ENCODE assay signal across 8 mouse cellular contexts in the genomic region with DNA sequence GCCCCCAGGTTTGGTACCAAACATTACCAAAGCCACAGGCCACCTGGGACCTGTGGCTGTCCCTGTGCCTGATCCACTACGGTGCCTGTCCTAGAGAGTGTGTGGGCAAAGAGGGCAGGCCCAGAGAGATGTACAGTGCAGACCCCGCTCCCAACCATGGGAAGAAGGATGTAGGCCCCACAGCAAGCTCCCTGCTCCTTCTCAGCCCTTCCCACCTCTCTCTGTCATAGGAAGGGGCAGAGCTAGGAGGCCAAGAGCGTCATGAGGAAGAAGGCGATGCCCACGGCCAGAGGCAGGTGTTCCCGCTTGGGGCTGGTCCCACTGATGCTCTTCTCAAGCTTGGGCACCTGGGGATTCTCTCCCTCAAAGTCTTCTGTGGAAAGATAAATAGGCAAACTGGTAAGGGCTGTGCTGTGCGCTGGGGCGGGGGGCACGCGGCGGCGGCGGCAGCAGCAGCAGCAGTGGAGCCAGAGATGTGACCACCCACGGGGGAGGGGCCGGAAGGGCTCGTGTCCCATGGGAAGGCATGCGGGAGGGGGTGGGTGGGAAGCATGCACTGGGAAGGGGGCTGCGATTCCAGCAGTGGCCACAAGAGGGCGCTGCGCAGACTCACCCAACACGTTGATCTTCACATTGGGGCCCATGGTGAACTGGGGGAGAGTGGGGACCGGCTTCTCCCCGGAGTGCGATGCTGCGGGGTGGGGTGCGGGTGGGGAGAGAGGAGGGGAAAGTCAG. TPM values are rescaled to one million over a fixed set of nuclear protein-coding genes. Genes with fewer than 3 reads are reported as not detected.
DNase-seq lines count a peak whose midpoint lies in the region; ATAC-seq and TF ChIP-seq lines count a peak whose summit lies in the region.

No protein-coding gene starts in this region.

- peak; percentile 94 for TF ChIP-seq CTCF in layer of hippocampus, adult 2 months (conservative IDR thresholded peaks at IDR 0.05)

- H3K36me3 ChIP-seq in forebrain, embryonic 14.5 days (ENCODE audit: control insufficient read depth, insufficient read depth, low read length), result peaks cover 3% of the 10 kb centered on the region; the same call in 1 of the 2 replicates
- H3K36me3 ChIP-seq in lung, embryonic 16.5 days (ENCODE audit: control insufficient read depth, insufficient read depth, low read length), result no peaks in the 10 kb centered on the region

- H3K27ac ChIP-seq in forebrain, embryonic 14.5 days (ENCODE audit: low read depth, low read length), result no peak overlapping the region
- H3K27ac ChIP-seq in layer of hippocampus, adult 2 months, result peak overlapping the region; percentile 82
- peak overlapping the region; percentile 88 for H3K27ac ChIP-seq in lung, embryonic 16.5 days (ENCODE audit: low read length)

- ATAC-seq in forebrain, embryonic 14.5 days, result peak; percentile 38
- ATAC-seq in lung, embryonic 16.5 days (ENCODE audit: low read depth), result peak; percentile 36
- ATAC-seq in erythroblast, adult 5-6 weeks (replicated peaks; ENCODE audit: low FRiP score, poor library complexity, severe bottlenecking), result no peak

- peaks cover 30% of the 10 kb centered on the region for H3K27me3 ChIP-seq in forebrain, embryonic 14.5 days (replicated peaks; ENCODE audit: control insufficient read depth, insufficient read depth, low read length)
- peaks cover 25% of the 10 kb centered on the region for H3K27me3 ChIP-seq in lung, embryonic 16.5 days (ENCODE audit: control insufficient read depth, insufficient read depth, low read depth, low read length)

- H3K9me3 ChIP-seq in forebrain, embryonic 14.5 days (replicated peaks; ENCODE audit: control insufficient read depth, low read length), result no peaks in the 10 kb centered on the region
- no peaks in the 10 kb centered on the region for H3K9me3 ChIP-seq in lung, embryonic 16.5 days (ENCODE audit: control insufficient read depth, low read length)

- H3K9ac ChIP-seq in forebrain, embryonic 14.5 days (ENCODE audit: low read length), result peak overlapping the region; percentile 49
- peak overlapping the region; percentile 68 for H3K9ac ChIP-seq in lung, embryonic 16.5 days (ENCODE audit: low read length)

- 6% methylated on average over 25 of the region's 26 CpGs for WGBS in forebrain, embryonic 14.5 days
- 4% methylated on average over 26 of the region's 26 CpGs for WGBS in lung, embryonic 16.5 days

- H3K4me3 ChIP-seq in forebrain, embryonic 14.5 days (ENCODE audit: low read depth, low read length), result peak overlapping the region; percentile 26
- H3K4me3 ChIP-seq in layer of hippocampus, adult 2 months, result peak overlapping the region; percentile 37
- peak overlapping the region; percentile 49 for H3K4me3 ChIP-seq in lung, embryonic 16.5 days (ENCODE audit: low read length)

- peaks cover 24% of the 10 kb centered on the region for H3K4me1 ChIP-seq in forebrain, embryonic 14.5 days (ENCODE audit: control insufficient read depth, insufficient read depth, low read length)
- H3K4me1 ChIP-seq in lung, embryonic 16.5 days (replicated peaks; ENCODE audit: control insufficient read depth, insufficient read depth, low read length), result peaks cover 30% of the 10 kb centered on the region

- DNase-seq in NIH3T3 (ENCODE audit: low read depth), result peak; percentile 91
- DNase-seq in c-Kit-positive CD71-positive TER-119-positive erythroid progenitor cells, embryonic 14.5 days (ENCODE audit: low spot score), result peak; percentile 35
- DNase-seq in forebrain, embryonic 14.5 days (ENCODE audit: low spot score), result peak; percentile 83
- peak; percentile 57 for DNase-seq in heart, postnatal 25 days (ENCODE audit: low spot score)
- peak in 1 of 2 experiments; percentile 89 for DNase-seq in layer of hippocampus, adult 2 months (ENCODE audit: low spot score in 2 of 2)
- DNase-seq in retina, adult 2 months (ENCODE audit: low read depth, low spot score), result peak; percentile 44

- peak overlapping the region; percentile 57 for H3K4me2 ChIP-seq in forebrain, embryonic 14.5 days (ENCODE audit: low read length)
- H3K4me2 ChIP-seq in lung, embryonic 16.5 days (ENCODE audit: low read depth, low read length), result peak overlapping the region; percentile 77

- intact Hi-C loops in heart, postnatal 25 days (cut with DNase I), result loop anchor here (1.0 kb wide), 1 partner anchor 170 kb away; no protein-coding TSS in a partner anchor

RNA-seq across cellular contexts. Expression of a gene that starts 7.4 kb away (rescaled TPM):
- 30.1 and 42.0 TPM in 2 replicates for polyA plus RNA-seq in forebrain, embryonic 14.5 days (2014; fragmentation: Nextera tagmentation; extraction: Ambion mirVana)
- total RNA-seq in heart, postnatal 25 days (2021), result under 1 TPM in 1 of 2 experiments, not detected in 1; 0.31 TPM
- 10 to 100 TPM; 65.5 to 76.3 TPM for total RNA-seq in layer of hippocampus, adult 2 months (2021)
- 7.1 and 7.5 TPM in 2 replicates for polyA plus RNA-seq in lung, embryonic 16.5 days (2015; fragmentation: Nextera tagmentation; extraction: Ambion mirVana)
- total RNA-seq in erythroblast, adult 5-6 weeks (2015; ENCODE audit: low replicate concordance), result not detected in 2 replicates
- not detected in 2 replicates for total RNA-seq in erythroblast, adult 5-6 weeks (2017; ENCODE audit: low replicate concordance)

RNA-seq across cellular contexts. Expression of a gene that starts 22.5 kb away (rescaled TPM):
- 12.3 and 14.6 TPM in 2 replicates for polyA plus RNA-seq in forebrain, embryonic 14.5 days (2014; fragmentation: Nextera tagmentation; extraction: Ambion mirVana)
- under 1 TPM; 0.31 to 0.47 TPM for total RNA-seq in heart, postnatal 25 days (2021)
- under 1 TPM; 0.61 to 0.96 TPM for total RNA-seq in layer of hippocampus, adult 2 months (2021)
- polyA plus RNA-seq in lung, embryonic 16.5 days (2015; fragmentation: Nextera tagmentation; extraction: Ambion mirVana), result 19.8 and 24.7 TPM in 2 replicates
- not detected in 2 replicates for total RNA-seq in erythroblast, adult 5-6 weeks (2015; ENCODE audit: low replicate concordance)
- total RNA-seq in erythroblast, adult 5-6 weeks (2017; ENCODE audit: low replicate concordance), result not detected in 2 replicates

RNA-seq across cellular contexts. Expression of a gene that starts 34.4 kb away (rescaled TPM):
- 10.5 and 11.6 TPM in 2 replicates for polyA plus RNA-seq in forebrain, embryonic 14.5 days (2014; fragmentation: Nextera tagmentation; extraction: Ambion mirVana)
- 10 to 100 TPM; 29.4 to 33.5 TPM for total RNA-seq in heart, postnatal 25 days (2021)
- total RNA-seq in layer of hippocampus, adult 2 months (2021), result 1 to 10 TPM; 7.6 to 7.9 TPM
- 97.2 and 104 TPM in 2 replicates for polyA plus RNA-seq in lung, embryonic 16.5 days (2015; fragmentation: Nextera tagmentation; extraction: Ambion mirVana)
- total RNA-seq in erythroblast, adult 5-6 weeks (2015; ENCODE audit: low replicate concordance), result not detected in 2 replicates
- not detected in 2 replicates for total RNA-seq in erythroblast, adult 5-6 weeks (2017; ENCODE audit: low replicate concordance)

RNA-seq across cellular contexts. Expression of a gene that starts 34.4 kb away (rescaled TPM):
- 13.4 and 19.3 TPM in 2 replicates for polyA plus RNA-seq in forebrain, embryonic 14.5 days (2014; fragmentation: Nextera tagmentation; extraction: Ambion mirVana)
- total RNA-seq in heart, postnatal 25 days (2021), result 10 to 100 TPM; 52.7 to 68.7 TPM
- total RNA-seq in layer of hippocampus, adult 2 months (2021), result 100 to 1,000 TPM; 122 to 127 TPM
- polyA plus RNA-seq in lung, embryonic 16.5 days (2015; fragmentation: Nextera tagmentation; extraction: Ambion mirVana), result 75.1 and 76.0 TPM in 2 replicates
- 25.3 and 34.2 TPM in 2 replicates for total RNA-seq in erythroblast, adult 5-6 weeks (2015; ENCODE audit: low replicate concordance)
- 5.0 and 14.1 TPM in 2 replicates for total RNA-seq in erythroblast, adult 5-6 weeks (2017; ENCODE audit: low replicate concordance)

RNA-seq across cellular contexts. Expression of a gene that starts 45.0 kb away (rescaled TPM):
- 32.4 and 38.4 TPM in 2 replicates for polyA plus RNA-seq in forebrain, embryonic 14.5 days (2014; fragmentation: Nextera tagmentation; extraction: Ambion mirVana)
- 10 to 100 TPM; 21.0 TPM for total RNA-seq in heart, postnatal 25 days (2021)
- total RNA-seq in layer of hippocampus, adult 2 months (2021), result 10 to 100 TPM; 46.3 to 58.9 TPM
- 65.7 and 66.7 TPM in 2 replicates for polyA plus RNA-seq in lung, embryonic 16.5 days (2015; fragmentation: Nextera tagmentation; extraction: Ambion mirVana)
- total RNA-seq in erythroblast, adult 5-6 weeks (2015; ENCODE audit: low replicate concordance), result 8.8 and 12.9 TPM in 2 replicates
- total RNA-seq in erythroblast, adult 5-6 weeks (2017; ENCODE audit: low replicate concordance), result 10.9 and 11.5 TPM in 2 replicates

Comparison
In these comparisons a context has a peak if more than half of its experiments do, and no peak if none do; other contexts are left out.
1. RNA of a gene that starts 7.4 kb away (total RNA-seq): 65.5 to 76.3 TPM in layer of hippocampus, adult 2 months; 0.31 TPM in heart, postnatal 25 days and not detected in erythroblast, adult 5-6 weeks; every median in the first group is over 10 times any median in the second.
2. RNA of a gene that starts 34.4 kb away (total RNA-seq): 29.4 to 33.5 TPM in heart, postnatal 25 days and 7.6 to 7.9 TPM in layer of hippocampus, adult 2 months; not detected in erythroblast, adult 5-6 weeks; every median in the first group is over 4 times any median in the second.
3. Peak in every context shown above with its lines, with median percentiles within 50 percentile points of each other: H3K4me3 ChIP-seq.